Mouse (Mus musculus) left cerebral cortex, postnatal 4 days (tissue): ENCODE results near the gene Tvp23a. TPM values are rescaled to one million over a fixed set of nuclear protein-coding genes. Genes with fewer than 3 reads are reported as not detected.

ENCODE experiments used
- DNase-seq: peaks from one replicate; pipeline ENCODE4 v3.0.0-alpha.2; 2022
- intact Hi-C: fragments of 180-260 bp; cut with DNase I; formaldehyde crosslinking; loops from one replicate; pipeline ENCODE4 v1.15.1; 2025
- total RNA-seq, 2 experiments: library from RNA; stranded (reverse); gene quantifications; 2 replicates each; pipeline ENCODE4 v1.2.3; 2021

Gene Tvp23a
- total RNA-seq, 2 experiments from 2014 or later, result 54.3 to 55.2 TPM

DNA sequence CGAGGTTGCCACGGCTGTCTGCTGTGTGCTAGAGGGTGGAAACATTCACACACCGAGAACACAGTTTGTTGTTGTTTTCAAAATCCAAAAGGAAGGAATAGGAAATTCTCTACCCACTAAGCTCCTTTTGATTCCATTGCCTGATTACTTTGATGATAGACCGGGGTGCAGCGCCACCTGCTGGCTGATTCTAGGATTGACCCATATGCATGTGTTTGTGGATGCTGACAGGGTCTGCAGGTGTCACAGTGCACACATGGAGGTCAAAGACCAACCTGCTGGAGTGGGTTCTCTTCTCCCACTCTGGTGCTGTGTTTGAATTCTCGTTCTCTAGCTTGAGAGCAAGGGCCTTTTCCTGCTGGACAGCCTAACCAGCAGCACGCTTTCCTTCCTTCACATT lies 48.0 kb downstream of the Tvp23a start:
- peak; percentile 85 for DNase-seq
- intact Hi-C loops, result loop anchor here (5.0 kb wide), 2 partner anchors 117 to 312 kb away; no protein-coding TSS in a partner anchor

DNA sequence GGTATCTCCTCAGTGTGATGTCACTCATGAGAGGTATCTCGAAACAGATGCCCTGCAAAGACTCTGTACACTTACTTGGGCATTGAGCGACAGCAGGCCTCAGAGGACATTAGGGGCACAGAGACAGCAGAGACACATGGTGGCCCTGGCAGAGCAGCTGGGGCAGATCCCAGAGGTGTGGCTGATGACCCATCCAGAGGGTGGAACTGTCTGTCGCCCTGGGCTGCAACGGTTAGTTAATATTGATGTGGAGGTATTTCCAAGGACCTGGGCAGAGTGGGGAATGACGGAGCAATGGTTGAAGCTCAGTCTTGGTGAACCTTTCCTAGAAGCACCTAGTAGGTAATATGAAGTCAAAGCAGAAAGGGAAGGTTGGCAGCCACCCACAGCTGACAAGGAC lies 48.4 kb downstream of the Tvp23a start:
- no peak for DNase-seq
- intact Hi-C loops, result loop anchor here (5.0 kb wide), 2 partner anchors 116 to 311 kb away; no protein-coding TSS in a partner anchor

DNA sequence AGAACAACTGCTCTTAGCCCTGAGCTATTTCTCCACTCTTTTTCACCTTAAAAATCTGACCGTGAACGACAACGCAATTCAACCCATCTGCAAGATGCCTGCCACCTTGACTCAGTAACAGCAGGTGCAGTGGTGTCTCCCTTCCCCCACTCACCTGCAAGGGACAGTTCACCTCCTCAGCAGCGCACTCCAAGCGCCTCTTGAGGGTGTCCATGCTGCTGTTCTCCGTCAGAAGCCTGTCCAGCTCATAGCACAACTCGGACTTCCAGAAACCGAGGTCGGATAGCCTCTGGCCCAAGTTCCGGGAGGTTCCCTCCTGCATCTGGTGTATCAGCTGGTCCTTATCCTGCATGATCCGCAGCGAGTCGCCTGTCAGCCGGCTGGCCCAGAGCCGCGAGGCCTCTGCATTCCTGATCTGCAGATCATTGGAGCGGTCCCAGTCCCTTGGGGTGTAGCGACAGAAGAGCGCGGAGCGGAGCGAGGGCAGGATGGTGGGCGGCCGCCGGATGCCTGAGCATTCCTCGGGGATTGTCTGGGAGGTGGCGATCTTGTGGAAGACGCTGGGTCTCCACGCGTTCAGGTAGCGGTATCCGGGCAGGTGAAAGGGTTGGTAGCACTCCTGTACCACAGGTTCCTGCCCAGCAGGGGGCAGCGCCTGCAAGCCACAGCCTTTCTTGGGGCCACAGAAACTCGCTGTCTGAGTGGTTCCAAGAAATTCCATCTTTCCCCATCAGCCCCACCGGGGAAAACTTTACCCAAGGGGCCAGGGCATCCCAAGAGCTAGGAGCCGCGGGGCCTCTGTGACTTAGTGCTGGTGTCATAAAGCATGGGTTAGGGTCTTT lies 52.2 kb downstream of the Tvp23a start, which contains the start of gene Tekt5:
Tekt5 (minus strand) TSS at position 792 of the 842 bp plus-strand sequence.
- DNase-seq, result peak; percentile 69
- intact Hi-C loops, result loop anchor here (5.0 kb wide), 2 partner anchors 113 to 308 kb away; no protein-coding TSS in a partner anchor

DNA sequence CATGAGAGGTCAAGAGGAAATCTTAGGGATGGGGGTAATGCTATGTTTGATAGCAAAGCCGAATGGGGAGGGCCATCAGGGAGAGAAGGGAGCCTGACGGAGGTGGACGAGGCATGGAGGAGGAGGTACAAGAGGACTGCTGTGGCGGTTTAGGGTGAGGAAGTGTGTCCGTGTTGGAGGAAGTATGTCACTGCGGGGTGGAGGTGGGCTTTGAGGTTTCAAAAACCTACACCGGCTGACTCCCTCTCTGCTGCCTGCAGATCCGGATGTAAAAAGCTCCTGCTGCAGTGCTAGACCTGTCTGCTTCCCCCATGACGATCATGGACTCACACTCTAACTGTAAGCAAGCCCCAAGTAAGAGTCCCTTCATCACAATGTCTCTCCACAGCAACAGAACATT lies 54.6 kb downstream of the Tvp23a start:
- intact Hi-C loops, result no loop called here

DNA sequence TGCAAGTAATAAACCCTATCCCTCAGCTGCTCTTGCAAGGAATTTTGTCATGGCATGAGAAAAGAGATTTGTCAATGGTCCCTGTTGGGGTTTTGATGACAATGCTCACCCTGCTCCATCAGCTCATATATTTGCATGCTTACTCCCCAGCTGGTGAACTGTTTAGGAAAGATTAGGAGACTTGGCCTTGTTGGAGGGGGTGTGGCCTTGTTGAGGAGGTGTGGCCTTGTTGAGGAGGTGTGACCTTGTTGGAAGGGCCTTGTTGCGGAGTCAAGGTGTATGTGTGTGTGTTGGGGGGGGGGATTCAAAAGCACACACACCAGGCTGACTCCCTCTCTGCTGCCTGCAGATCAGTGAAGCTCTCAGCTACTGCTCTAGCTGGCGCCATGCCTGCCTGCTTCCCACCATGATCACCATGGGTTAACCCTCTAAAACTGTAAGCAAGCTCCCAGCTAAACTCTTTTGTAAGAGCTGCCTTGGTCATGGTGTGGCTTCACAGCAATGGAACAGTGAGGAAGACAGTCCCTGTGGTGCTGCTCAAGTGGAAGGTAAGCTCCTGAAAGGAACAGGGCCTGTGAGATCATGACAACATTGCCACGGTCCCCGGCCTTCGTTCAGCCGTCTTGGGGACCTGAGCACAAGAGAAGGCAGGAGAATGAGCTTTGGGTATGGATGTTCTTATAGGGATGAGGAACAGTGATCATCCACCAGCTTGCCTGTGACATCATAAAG lies 58.4 kb downstream of the Tvp23a start:
- intact Hi-C loops, result no loop called here
- DNase-seq, result no peak

More for the DNA sequence above, 54.6 kb downstream of the Tvp23a start:
- no peak for DNase-seq

DNA sequence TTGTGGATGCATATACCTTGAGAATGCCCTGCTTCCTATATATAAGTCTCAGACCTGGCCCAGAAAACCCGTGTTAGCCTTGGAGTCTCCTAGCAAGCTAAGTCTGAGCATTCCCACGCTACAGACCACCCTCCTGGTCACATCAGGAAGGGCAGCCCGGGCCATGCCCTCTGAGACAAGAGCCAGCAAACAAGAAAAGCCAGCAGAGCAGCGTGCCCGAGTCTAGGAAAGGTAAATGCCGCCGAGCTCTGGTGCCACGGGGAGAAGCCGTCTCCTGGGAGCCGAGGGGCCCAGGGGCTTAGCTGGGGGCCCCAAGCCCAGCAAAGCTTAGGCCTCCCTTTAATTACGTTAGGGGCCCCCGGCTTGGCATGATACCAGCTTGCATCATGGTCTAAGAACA lies 61.9 kb downstream of the Tvp23a start:
- no peak for DNase-seq
- intact Hi-C loops, result no loop called here

DNA sequence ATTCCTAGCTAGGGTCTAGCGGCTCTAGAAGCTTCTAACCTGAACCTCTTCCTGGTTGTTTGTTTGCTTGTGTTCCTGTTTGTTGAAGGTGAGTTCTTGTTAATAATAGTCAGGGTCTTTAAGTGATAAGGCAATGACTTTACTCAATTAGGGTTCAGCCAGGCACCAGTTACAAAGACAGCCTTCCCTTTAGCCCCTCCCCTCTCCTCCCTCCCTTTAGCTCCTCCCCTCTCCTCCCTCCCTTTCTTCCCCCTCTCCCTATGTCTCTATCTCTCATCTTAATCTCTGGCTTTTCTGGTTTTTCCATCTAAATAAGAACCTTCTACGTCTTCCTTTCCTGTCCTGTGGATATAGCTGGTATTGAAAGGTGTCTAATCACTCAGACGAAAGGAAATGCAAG lies 62.6 kb downstream of the Tvp23a start:
- intact Hi-C loops, result no loop called here

DNA sequence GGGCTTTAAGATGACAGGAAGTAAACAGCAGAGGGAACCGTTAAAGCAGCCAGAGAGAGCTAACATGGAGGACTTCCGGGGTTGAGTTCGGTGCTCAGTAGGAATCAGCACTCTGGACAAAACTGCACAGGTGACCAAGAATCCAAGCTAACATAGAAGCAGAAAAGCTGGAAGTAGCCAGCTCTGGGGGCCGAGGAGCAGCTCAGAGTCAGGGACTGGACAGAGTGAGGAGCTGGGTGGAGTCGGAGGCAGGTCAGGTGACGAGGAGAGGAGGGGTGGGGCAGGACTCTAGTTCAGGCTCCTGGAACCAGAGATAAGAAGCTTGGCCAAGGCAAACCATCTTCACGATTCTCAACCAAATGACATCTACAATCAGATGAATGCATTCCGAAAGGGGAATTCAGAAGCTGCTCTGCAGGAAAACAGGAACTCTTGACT lies 63.1 kb downstream of the Tvp23a start:
- no peak for DNase-seq
- intact Hi-C loops, result no loop called here

More for the DNA sequence above, 62.6 kb downstream of the Tvp23a start:
- no peak for DNase-seq

DNA sequence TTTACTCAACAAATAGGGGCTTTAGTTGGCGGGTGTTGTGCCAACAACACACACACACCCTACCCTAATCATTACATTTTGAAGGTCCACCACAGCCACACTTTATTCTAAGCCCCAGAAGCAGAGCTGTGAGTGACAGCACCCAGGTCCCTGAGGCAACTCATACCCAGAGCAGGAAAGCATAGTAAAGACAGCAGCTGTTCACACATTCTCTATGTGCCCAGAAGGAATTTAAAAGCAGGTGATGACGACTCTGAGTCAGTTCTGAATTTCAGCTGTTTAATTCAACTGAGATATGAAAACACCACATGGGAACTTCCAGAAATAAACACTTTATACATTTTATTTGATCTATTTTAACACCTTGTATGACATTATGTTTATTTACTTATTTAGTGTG lies 67.6 kb downstream of the Tvp23a start:
- intact Hi-C loops, result no loop called here
- DNase-seq, result no peak

DNA sequence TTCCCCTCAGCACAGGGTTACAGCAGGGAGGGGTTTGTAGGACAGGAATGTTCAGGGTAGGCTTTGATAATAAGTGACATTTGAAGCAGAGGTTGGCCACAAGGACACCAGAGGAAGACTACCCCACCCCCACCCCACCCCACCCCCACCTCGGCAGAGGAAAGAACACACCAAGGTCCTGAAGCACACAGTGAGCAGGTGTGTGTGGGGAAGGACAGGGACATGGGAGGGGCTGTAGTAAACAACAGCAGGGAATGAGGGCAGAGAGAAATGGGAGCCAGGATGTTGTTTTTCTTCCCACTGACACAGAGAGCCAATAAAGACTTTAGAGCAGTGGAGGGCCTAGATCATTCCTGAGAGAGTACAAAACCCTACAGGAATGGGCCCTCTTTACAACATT lies 69.9 kb downstream of the Tvp23a start:
- intact Hi-C loops, result no loop called here
- no peak for DNase-seq

DNA sequence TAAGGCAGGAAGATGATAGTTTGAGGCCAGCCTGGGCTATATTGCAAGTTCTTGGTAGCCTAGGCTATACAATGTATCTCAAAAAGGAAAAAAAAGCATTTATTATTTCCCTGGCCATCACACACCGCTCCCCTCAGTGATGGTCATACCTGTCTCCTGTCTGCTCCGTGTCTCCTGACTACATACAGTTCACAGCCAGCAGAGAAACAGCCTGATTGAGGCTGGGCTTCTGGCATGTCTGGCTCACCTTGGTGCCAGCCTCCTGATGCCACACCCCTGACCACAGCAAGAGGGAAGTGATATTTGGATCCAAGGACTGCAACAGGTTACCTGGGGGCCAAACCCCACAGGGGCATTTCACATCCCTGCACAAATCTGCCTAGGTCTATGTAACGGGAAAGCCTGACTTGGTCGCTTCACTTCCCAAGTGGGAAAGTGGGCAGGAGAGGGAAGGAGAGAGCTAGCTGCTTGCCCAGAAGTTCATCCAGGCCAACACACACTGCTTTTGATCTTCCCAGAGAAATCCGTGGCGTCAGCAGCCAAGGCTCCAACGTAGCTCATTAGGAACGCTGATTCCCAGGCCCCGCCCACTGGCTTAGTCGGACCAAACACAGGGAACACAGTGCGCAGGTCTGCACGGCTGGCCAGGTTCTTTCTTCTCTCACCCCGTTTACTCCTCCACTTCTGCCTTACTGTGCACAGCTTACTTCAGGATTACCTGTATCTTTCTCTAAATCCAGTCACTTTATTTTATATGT lies 72.7 kb downstream of the Tvp23a start:
- intact Hi-C loops, result no loop called here

DNA sequence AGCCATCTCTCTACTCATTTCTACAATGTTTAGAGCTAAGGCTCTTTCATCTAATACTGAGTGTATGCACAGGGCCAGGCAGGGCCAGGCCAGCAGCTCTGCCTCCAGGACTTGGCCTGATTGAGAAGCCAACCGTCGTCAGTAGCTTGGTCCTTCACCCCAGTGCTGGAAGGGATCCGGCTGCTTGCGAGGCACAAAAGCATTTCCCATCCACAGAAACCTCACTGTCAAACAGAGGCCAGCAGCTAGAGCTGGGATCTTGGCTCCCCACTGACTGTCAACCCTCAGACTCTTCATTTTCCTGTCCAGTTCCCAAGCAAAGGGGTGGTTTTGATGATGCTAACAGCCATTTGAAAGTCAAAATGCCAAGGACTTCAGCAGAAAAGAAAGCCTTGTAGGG lies 74.8 kb downstream of the Tvp23a start:
- peak; percentile 36 for DNase-seq
- intact Hi-C loops, result no loop called here

More for the DNA sequence above, 72.7 kb downstream of the Tvp23a start:
- peak; percentile 46 for DNase-seq

Other genes with a start within 250 kb of the Tvp23a start
- gene Emp2, start 133.4 kb downstream of the Tvp23a start, total RNA-seq, result 10 to 100 TPM; 19.3 TPM
- gene Tekt5, start 51.9 kb downstream of the Tvp23a start, total RNA-seq, result 1 to 10 TPM; 4.1 to 5.2 TPM
- 10 to 100 TPM; 21.3 to 22.3 TPM for gene Nubp1, start 35.4 kb downstream of the Tvp23a start, total RNA-seq
- under 1 TPM in 1 of 2 experiments, not detected in 1; 0.10 TPM for gene Ciita, start 32.7 kb upstream of the Tvp23a start, total RNA-seq
- gene Dexi, start 95.7 kb upstream of the Tvp23a start, total RNA-seq, result 10 to 100 TPM; 22.2 to 22.3 TPM
- gene Clec16a, start 98.0 kb upstream of the Tvp23a start, total RNA-seq, result 10 to 100 TPM; 59.0 to 66.1 TPM